Mouse (Mus musculus) liver, embryonic 14.5 days (tissue): Measurements from ENCODE around the gene Glb1l. TPM values are rescaled to one million over a fixed set of nuclear protein-coding genes. Genes with fewer than 3 reads are reported as not detected.
A peak's percentile ranks its signal among the peaks of the same experiment; 100 is the strongest.

Experiments used
- ATAC-seq: fragments of 200-750 bp; cut with Nextera tagmentation; 2 replicates; pipeline ENCODE4 v1.8.0; 2017; ENCODE audit warnings: moderate number of reproducible peaks, mild to moderate bottlenecking, moderate library complexity; ENCODE audit not compliant: insufficient read depth
- DNase-seq, 3 experiments: peaks; one replicate each; pipeline ENCODE4 v3.0.0-alpha.2; 2012 to 2013; ENCODE audit warnings: low read depth in 3 of 3, low spot score in 3 of 3
- H3K27ac ChIP-seq: fragments of 300-500 bp; sonication (generic); 2 replicates; pipeline ENCODE4 v1.5.1; 2014; ENCODE audit warnings: moderate library complexity, mild to moderate bottlenecking, control low read depth, inconsistent platforms
- H3K27me3 ChIP-seq: fragments of 300-500 bp; sonication (generic); 2 replicates; pipeline ENCODE4 v1.6.1; 2014; ENCODE audit warnings: mild to moderate bottlenecking, low read length, moderate library complexity; ENCODE audit not compliant: control insufficient read depth, insufficient read depth
- H3K36me3 ChIP-seq: fragments of 300-500 bp; sonication (generic); replicated peaks from 2 replicates; pipeline ENCODE4 v1.6.1; 2014; ENCODE audit warnings: low read depth; ENCODE audit not compliant: control insufficient read depth, insufficient read depth
- H3K4me1 ChIP-seq, 2 experiments: fragments of 200-500 bp in 1 of 2; fragments of 300-500 bp in 1 of 2; sonication (generic) in 1 of 2; replicated peaks; 2 replicates each; pipeline ENCODE4 v1.6.1; 2012 to 2014; ENCODE audit warnings: antibody characterized with exemption in 1 of 2, inconsistent platforms in 1 of 2, low read length in 1 of 2; ENCODE audit not compliant: control insufficient read depth in 2 of 2, insufficient read depth in 2 of 2
- H3K4me2 ChIP-seq: fragments of 300-500 bp; sonication (generic); 2 replicates; pipeline ENCODE4 v1.6.1; 2014; ENCODE audit warnings: low read depth, mild to moderate bottlenecking, control low read depth, moderate library complexity
- H3K4me3 ChIP-seq, 2 experiments: fragments of 200-500 bp in 1 of 2; fragments of 300-500 bp in 1 of 2; sonication (generic) in 1 of 2; 2 replicates each; pipeline ENCODE4 v1.5.1; 2012 to 2014; ENCODE audit warnings: low read depth in 2 of 2, low read length in 2 of 2, mild to moderate bottlenecking in 2 of 2, control low read depth in 1 of 2, inconsistent platforms in 1 of 2, moderate library complexity in 1 of 2; ENCODE audit not compliant: insufficient read depth in 1 of 2
- H3K9ac ChIP-seq: fragments of 300-500 bp; sonication (generic); replicated peaks from 2 replicates; pipeline ENCODE4 v1.6.1; 2014; ENCODE audit warnings: mild to moderate bottlenecking, control low read depth, moderate library complexity
- H3K9me3 ChIP-seq: fragments of 300-500 bp; sonication (generic); 2 replicates; pipeline ENCODE4 v1.6.1; 2016; ENCODE audit warnings: low read length, mixed read lengths; ENCODE audit not compliant: control insufficient read depth
- CTCF ChIP-seq: IDR thresholded peaks from 2 replicates; pipeline ENCODE4 v1.5.1; 2016; ENCODE audit warnings: antibody characterized with exemption, low read depth, control low read depth
- EP300 ChIP-seq: IDR thresholded peaks from 2 replicates; pipeline ENCODE4 v1.6.1; 2016; ENCODE audit warnings: antibody characterized with exemption, low read depth
- WGBS: fragments of 180-500 bp; shearing (Covaris S2); extraction: QIAGEN DNeasy Blood & Tissue Kit; methylation state at CpG from one replicate; pipeline ENCODE4 v1.1.7; 2014; ENCODE audit not compliant: insufficient replicate concordance; 5-methylcytosine and 5-hydroxymethylcytosine counted together
- polyA plus RNA-seq, 2 experiments: library from polyadenylated mRNA; depleted of rRNA in 1 of 2; stranded (reverse) in 1 of 2; unstranded in 1 of 2; fragments of >200 nt; fragmentation: Nextera tagmentation in 1 of 2; extraction: Ambion mirVana in 1 of 2; gene quantifications; 2 replicates each; pipeline versions ENCODE4 v1.2.1 to v1.2.3; 2012 to 2014

Glb1l gene
- polyA plus RNA-seq, 2 experiments: 3.2 to 4.9 TPM

DNA sequence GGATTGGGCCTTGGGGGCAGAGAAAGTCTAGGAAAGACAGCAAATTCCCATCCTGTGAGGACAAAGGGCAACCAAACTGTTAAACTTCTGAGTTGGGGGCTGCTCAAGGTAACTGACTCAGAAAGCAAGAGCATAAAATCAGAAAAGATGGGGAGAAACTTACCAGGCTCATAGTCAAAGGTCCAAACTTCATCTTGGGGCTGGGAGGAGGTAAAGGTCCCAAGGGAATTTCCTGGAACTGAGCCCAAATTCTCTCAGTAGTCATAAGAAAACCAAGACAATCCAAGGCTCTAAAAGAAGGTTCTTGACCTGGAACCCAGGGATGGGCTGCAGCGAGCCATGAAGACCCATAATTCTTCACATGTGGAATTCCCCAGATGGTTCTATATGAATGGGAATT is 9.4 kb downstream of the Glb1l start:
- Histone ChIP-seq H3K27me3 (no peaks in the 10 kb centered on the region), H3K36me3 (peaks cover 13% of the 10 kb centered on the region), H3K9me3 (no peaks in the 10 kb centered on the region), H3K4me3 (no peak overlapping the region), H3K4me1 (no peaks in the 10 kb centered on the region), H3K4me2 (no peak overlapping the region), H3K27ac (no peak overlapping the region), H3K9ac (no peak overlapping the region)
- 78% methylated on average over 1 of the region's 1 CpGs for WGBS
- ATAC-seq (no peak), DNase-seq (no peak)
- no peak for TF ChIP-seq EP300

DNA sequence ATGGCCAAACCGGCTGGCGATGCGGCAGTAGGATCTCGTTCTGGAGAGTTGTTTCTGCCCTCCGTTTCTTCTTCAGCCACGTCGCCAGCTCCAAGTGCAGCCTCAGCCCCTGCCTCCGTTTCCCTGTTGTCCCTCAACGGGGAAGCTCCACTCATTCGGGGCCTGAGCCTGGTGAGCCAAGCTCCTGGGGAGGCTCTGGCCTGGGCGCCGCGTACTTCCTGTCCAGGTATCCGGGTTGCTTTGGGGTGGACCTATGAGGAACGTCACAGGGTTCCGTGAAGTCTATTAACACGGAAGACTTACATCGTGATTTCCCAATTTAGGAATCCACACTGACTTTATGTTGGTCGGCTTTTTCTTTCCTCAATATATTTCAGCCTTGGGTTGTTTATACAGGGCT is 18.2 kb downstream of the Glb1l start:
- DNase-seq (no peak), ATAC-seq (peak; percentile 39; the same call in 1 of the 2 replicates)
- Histone ChIP-seq H3K4me3 (peak overlapping the region; percentile 89 to 93), H3K4me1 (peaks cover 21 to 22% of the 10 kb centered on the region in 2 experiments), H3K4me2 (peak overlapping the region; percentile 98), H3K27ac (peak overlapping the region; percentile 85), H3K9me3 (no peaks in the 10 kb centered on the region), H3K36me3 (peaks cover 18% of the 10 kb centered on the region), H3K9ac (peak overlapping the region; percentile 85), H3K27me3 (no peaks in the 10 kb centered on the region)
- no peak for TF ChIP-seq CTCF
- TF ChIP-seq EP300: no peak
- 0% methylated on average over 19 of the region's 19 CpGs for WGBS

DNA sequence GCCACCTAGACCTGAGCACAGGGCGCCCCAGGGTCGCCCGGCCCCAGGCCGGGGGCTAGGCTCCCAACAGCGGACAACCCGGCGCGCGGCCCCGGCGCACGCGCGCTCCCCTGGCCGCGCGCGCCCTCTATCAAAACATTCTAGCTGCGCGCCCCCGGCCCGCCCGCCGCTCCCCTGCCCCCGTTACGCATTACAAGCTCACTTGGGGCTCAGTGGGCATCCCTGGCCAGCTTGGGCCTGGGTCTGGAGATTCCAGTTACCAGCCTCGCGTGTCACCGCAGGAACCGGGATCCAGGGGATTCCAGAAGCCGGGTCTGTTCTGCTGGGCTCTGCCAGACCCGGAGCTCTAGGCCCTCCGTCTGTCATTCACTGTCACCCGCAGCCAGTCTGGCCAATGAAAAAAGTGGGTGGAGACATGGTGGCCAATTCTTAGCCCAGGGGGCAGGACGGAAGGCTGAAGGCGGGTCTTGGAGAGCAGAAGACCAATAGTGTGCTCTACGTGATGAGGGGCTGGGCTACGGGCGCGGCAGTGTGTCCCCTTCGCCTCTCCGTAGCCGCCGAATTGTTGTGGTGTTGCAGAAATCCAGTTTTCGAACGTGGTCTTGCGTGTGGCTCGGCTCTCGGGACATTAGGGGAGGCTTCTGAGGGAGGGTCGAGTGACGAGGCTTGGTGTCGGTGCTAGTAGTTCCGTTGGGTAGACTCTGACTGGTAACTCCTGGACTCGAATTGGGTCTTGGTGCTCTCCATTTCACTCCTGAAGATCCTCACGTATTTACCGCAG is 18.8 kb downstream of the Glb1l start, which contains the start of the genes Ankzf1 and Atg9a:
Gene Ankzf1, plus strand, starts transcription at position 530 of the 781 bp plus-strand sequence.
Gene Atg9a, minus strand, starts transcription at position 575 of the 781 bp plus-strand sequence.
- peak; percentile 98 to 99 (median 98) for DNase-seq
- Histone ChIP-seq H3K4me2 (peak within 1 kb of the TSS; percentile 98), H3K9ac (peak within 1 kb of the TSS; percentile 91), H3K27ac (peak within 1 kb of the TSS; percentile 85), H3K36me3 (peaks cover 25% of the 10 kb centered on the region), H3K4me3 (peak within 1 kb of the TSS; percentile 89 to 93), H3K27me3 (no peaks in the 10 kb centered on the region), H3K9me3 (no peaks in the 10 kb centered on the region), H3K4me1 (peaks cover 21 to 22% of the 10 kb centered on the region in 2 experiments)
- WGBS: under 1% methylated on average over 56 of the region's 56 CpGs
- peak; percentile 98 for ATAC-seq
- no peak for TF ChIP-seq EP300
- peak; percentile 15; the same call in 1 of the 2 replicates for TF ChIP-seq CTCF

DNA sequence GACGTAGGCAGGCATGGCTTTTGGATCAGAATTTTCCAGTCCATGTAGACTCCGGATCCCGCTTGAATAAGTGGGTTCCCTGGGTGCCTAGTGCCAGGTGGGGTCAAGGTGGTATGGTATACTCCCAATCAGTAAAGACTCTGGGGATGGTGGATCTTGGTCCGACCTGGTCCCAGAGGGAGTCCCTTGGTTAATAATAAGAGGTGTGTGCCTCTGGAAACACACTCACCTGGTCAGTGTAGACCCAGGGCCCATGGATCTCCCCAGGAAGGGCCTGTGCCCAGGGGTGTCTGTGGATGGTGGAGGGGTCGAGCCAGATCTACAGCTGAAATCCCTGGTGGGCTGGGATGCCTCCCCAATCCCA is 19.4 kb downstream of the Glb1l start:
- no peak for DNase-seq
- Histone ChIP-seq H3K27ac (peak overlapping the region; percentile 54), H3K9ac (peak overlapping the region; percentile 91), H3K36me3 (peaks cover 31% of the 10 kb centered on the region), H3K4me1 (peaks cover 21 to 22% of the 10 kb centered on the region in 2 experiments), H3K27me3 (no peaks in the 10 kb centered on the region), H3K4me3 (peak overlapping the region; percentile 85 to 89), H3K9me3 (no peaks in the 10 kb centered on the region), H3K4me2 (peak overlapping the region; percentile 82)
- no peak; the same call in 1 of the 2 replicates for ATAC-seq
- WGBS: 35% methylated on average over 5 of the region's 5 CpGs
- TF ChIP-seq EP300: no peak
- TF ChIP-seq CTCF: no peak

DNA sequence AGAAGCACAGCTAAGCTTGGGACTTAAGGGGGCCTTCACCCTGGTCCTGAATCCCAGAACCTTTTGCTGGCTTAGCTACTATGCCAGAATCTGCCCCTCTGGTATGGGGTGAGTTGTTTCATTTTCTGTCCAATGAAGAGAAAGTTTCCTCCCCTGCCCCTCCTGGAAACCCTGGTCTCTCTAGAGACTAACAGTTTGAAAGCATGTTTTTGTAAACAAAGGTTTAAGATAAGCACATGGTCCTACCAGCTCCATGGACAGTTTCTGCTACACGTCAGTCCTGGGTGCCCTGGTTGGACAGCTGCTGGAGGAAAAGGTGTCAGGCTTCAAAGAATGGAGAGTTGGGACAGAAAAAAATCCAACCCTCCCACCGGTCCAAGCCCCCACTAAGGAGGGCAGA is 20.0 kb downstream of the Glb1l start:
- peaks cover 21 to 22% of the 10 kb centered on the region in 2 experiments for H3K4me1 ChIP-seq
- peak overlapping the region; percentile 54 for H3K27ac ChIP-seq
- TF ChIP-seq EP300 (no peak), CTCF (no peak)

More for the DNA sequence above, 20.0 kb downstream of the Glb1l start:
- Histone ChIP-seq H3K9me3 (no peaks in the 10 kb centered on the region), H3K27me3 (no peaks in the 10 kb centered on the region), H3K9ac (peak overlapping the region; percentile 91), H3K4me2 (peak overlapping the region; percentile 82), H3K4me3 (peak overlapping the region; percentile 85 to 89), H3K36me3 (peaks cover 37% of the 10 kb centered on the region)
- ATAC-seq (no peak), DNase-seq (no peak)
- 24% methylated on average over 2 of the region's 2 CpGs for WGBS
